Mouse (Mus musculus) intestine, embryonic 14.5 days (tissue): ENCODE results near the gene Med12l. TPM values are rescaled to one million over a fixed set of nuclear protein-coding genes. Genes with fewer than 3 reads are reported as not detected.
"Not testable (repeated sequence)": the region's sequence is repeated elsewhere in the genome, so short reads cannot be mapped to it uniquely, and the experiment has no call there.

Experiments used
- ATAC-seq: fragments of 200-750 bp; cut with Nextera tagmentation; replicated peaks from 2 replicates; pipeline ENCODE4 v1.8.0; 2017; ENCODE audit warnings: low read depth, moderate number of reproducible peaks, moderate TSS enrichment, moderate library complexity; ENCODE audit not compliant: low FRiP score, low TSS enrichment
- DNase-seq: peaks from one replicate; pipeline ENCODE4 v3.0.0-alpha.2; 2018; ENCODE audit warnings: low spot score
- H3K27ac ChIP-seq: fragments of 300-500 bp; sonication (generic); 2 replicates; pipeline ENCODE4 v1.5.1; 2014; ENCODE audit warnings: low read depth, mild to moderate bottlenecking, control low read depth
- H3K27me3 ChIP-seq: fragments of 300-500 bp; sonication (generic); replicated peaks from 2 replicates; pipeline ENCODE4 v1.6.1; 2014; ENCODE audit warnings: low read length, control low read depth; ENCODE audit not compliant: control insufficient read depth, insufficient read depth
- H3K36me3 ChIP-seq: fragments of 300-500 bp; sonication (generic); 2 replicates; pipeline ENCODE4 v1.6.1; 2014; ENCODE audit warnings: low read length, control low read depth; ENCODE audit not compliant: control insufficient read depth, insufficient read depth
- H3K4me1 ChIP-seq: fragments of 300-500 bp; sonication (generic); replicated peaks from 2 replicates; pipeline ENCODE4 v1.6.1; 2014; ENCODE audit warnings: low read length, control low read depth, mixed read lengths; ENCODE audit not compliant: control insufficient read depth, insufficient read depth
- H3K4me2 ChIP-seq: fragments of 300-500 bp; sonication (generic); 2 replicates; pipeline ENCODE4 v1.6.1; 2014; ENCODE audit warnings: low read length
- H3K4me3 ChIP-seq: fragments of 300-500 bp; sonication (generic); 2 replicates; pipeline ENCODE4 v1.5.1; 2014; ENCODE audit warnings: low read depth, low read length, control low read depth, mixed read lengths
- H3K9ac ChIP-seq: fragments of 300-500 bp; sonication (generic); 2 replicates; pipeline ENCODE4 v1.6.1; 2014; ENCODE audit warnings: mild to moderate bottlenecking, low read length
- H3K9me3 ChIP-seq: fragments of 300-500 bp; sonication (generic); 2 replicates; pipeline ENCODE4 v1.6.1; 2016; ENCODE audit warnings: low read length, control low read depth; ENCODE audit not compliant: control insufficient read depth
- WGBS: fragments of 180-500 bp; shearing (Covaris S2); extraction: QIAGEN DNeasy Blood & Tissue Kit; methylation state at CpG from one replicate; pipeline ENCODE4 v1.1.7; 2014; 5-methylcytosine and 5-hydroxymethylcytosine counted together
- polyA plus RNA-seq: library from polyadenylated mRNA; unstranded; fragments of >200 nt; fragmentation: Nextera tagmentation; extraction: Ambion mirVana; gene quantifications from 2 replicates; pipeline ENCODE4 v1.2.1, GENCODE M21; 2014

The Med12l gene
- polyA plus RNA-seq, 1 experiment from 2014 or later = 2.4 TPM

DNA sequence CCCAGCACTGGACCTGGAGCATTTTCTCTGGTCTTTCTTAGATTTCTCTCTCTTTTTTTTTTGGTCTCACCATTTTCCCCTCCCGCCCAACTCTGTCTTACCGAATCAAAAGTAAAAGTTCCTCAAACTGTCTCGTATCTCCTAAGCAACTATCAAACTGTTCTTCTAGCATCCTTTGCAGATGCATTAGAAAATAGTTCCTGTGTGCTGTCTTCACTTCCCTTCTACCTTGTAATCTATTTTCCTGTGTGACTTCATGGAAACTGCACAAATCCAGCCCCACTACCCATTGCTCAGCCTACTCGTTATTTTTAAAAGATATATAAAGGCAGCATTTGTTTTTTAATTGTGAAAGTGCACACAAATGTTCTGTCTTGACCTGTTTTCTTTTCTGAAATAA is 126.3 kb downstream of the Med12l start:
- Histone ChIP-seq H3K4me3 (no peak overlapping the region), H3K4me1 (no peaks in the 10 kb centered on the region; the same call in 1 of the 2 replicates), H3K27ac (no peak overlapping the region), H3K27me3 (no peaks in the 10 kb centered on the region), H3K4me2 (no peak overlapping the region), H3K9ac (no peak overlapping the region), H3K36me3 (no peaks in the 10 kb centered on the region), H3K9me3 (no peaks in the 10 kb centered on the region)
- WGBS = 88% methylated on average over 4 of the region's 4 CpGs
- ATAC-seq = no peak
- no peak for DNase-seq

DNA sequence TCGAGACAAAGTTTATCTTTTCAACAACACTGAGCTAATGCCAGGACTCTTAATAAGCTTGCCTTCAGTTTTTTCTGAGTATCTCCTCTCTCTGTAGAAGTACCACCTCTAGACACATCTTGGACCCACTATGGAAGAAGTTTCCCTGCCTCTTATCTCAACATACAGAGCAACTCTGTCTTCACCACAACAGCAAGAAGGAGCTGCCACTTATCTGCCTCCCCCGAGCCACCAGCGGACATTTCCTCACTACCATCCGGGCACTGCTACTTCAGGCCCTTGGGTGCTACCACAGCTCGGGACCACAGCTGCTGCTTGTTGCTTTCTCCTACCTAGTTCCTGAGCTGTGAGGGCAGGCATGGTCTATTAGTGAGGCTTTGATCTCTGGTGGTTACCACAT is 127.6 kb downstream of the Med12l start:
- ATAC-seq (no peak), DNase-seq (no peak)
- Histone ChIP-seq H3K4me3 (no peak overlapping the region), H3K27me3 (no peaks in the 10 kb centered on the region), H3K4me1 (no peaks in the 10 kb centered on the region; the same call in 1 of the 2 replicates), H3K4me2 (no peak overlapping the region), H3K27ac (no peak overlapping the region), H3K36me3 (no peaks in the 10 kb centered on the region), H3K9ac (no peak overlapping the region), H3K9me3 (no peaks in the 10 kb centered on the region)
- WGBS = 75% methylated on average over 5 of the region's 5 CpGs

DNA sequence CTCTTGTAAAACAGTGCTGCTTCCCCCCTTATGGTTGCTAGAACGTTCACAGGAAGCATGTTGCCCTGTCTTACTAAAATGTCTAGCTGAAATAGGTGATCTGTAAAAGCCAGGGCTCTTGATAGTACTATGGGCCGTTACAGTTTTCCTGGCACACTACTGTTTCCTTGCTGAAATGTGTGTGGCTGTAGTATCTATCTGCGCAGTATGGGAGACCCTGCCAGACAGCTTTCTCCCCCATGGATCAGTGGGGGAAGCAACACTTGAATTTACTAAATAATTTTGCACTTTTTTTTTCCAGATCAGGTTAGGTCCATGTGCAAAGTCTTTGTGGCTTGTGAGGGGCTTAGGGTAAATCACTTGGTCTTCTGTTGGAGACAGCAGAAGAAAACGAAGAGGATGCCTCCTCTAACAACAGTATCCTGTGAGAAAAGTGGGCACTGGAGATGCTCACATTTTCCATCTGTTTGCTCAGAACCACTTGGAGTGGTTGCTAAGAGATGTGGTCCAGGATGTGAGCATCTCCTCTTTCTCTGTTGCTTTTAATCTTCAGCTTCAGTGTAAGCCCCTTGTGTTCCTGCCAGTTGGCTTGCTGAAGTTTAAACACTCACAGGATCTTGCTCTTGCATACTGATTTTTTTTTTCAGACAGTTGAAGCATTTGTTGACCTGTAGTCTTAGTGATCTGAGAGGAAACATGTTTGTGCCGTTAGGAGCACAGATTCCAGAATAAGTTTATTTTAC is 130.5 kb downstream of the Med12l start:
- WGBS = 63% methylated on average over 5 of the region's 5 CpGs
- Histone ChIP-seq H3K4me1 (no peaks in the 10 kb centered on the region; the same call in 1 of the 2 replicates), H3K27ac (no peak overlapping the region; the same call in 1 of the 2 replicates), H3K4me3 (no peak overlapping the region), H3K4me2 (no peak overlapping the region), H3K9ac (no peak overlapping the region), H3K27me3 (no peaks in the 10 kb centered on the region), H3K9me3 (no peaks in the 10 kb centered on the region), H3K36me3 (no peaks in the 10 kb centered on the region)
- ATAC-seq (no peak), DNase-seq (no peak)

GRCm38 (mm10) chr3:59138946-59139468 is 133.4 kb downstream of the Med12l start:
- Histone ChIP-seq H3K27ac (no peak overlapping the region), H3K27me3 (no peaks in the 10 kb centered on the region), H3K4me2 (no peak overlapping the region), H3K9me3 (no peaks in the 10 kb centered on the region), H3K36me3 (no peaks in the 10 kb centered on the region), H3K9ac (no peak overlapping the region), H3K4me1 (no peaks in the 10 kb centered on the region), H3K4me3 (no peak overlapping the region)
- ATAC-seq = no peak
- WGBS = 75% methylated on average over 12 of the region's 12 CpGs
- no peak for DNase-seq

DNA sequence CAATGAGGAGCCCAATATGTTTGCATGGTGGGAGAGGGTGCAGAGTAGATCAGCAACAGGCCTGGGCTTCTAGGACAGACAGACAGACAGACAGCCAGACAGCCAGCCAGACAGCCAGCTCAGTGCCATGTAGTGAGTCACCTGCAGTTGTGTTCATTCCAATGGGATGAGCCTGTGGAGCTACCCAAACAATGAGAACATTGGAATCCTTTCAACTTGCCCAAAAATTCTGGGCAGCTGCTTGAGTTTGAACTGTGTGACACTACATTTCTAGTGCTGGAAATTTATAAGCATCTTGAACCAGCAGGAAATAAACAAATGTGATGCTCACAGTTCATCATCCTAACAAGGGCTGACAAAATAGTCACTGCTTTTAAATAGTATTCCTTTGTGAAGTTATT is 134.0 kb downstream of the Med12l start:
- Histone ChIP-seq H3K4me2 (no peak overlapping the region), H3K9me3 (no peaks in the 10 kb centered on the region), H3K36me3 (no peaks in the 10 kb centered on the region), H3K4me1 (no peaks in the 10 kb centered on the region), H3K27me3 (no peaks in the 10 kb centered on the region), H3K9ac (no peak overlapping the region), H3K27ac (no peak overlapping the region), H3K4me3 (no peak overlapping the region)
- ATAC-seq = no peak
- DNase-seq = no peak

- H3K4me2 ChIP-seq = no peak overlapping the region
Measured at GRCm38 (mm10) chr3:59140115-59140514, 134.5 kb downstream of the Med12l start.

GRCm38 (mm10) chr3:59140941-59141340 is 135.3 kb downstream of the Med12l start:
- not testable (repeated sequence) for H3K4me3 ChIP-seq, H3K4me2 ChIP-seq, DNase-seq, H3K27me3 ChIP-seq, H3K27ac ChIP-seq, H3K9me3 ChIP-seq, H3K36me3 ChIP-seq, ATAC-seq, H3K9ac ChIP-seq, H3K4me1 ChIP-seq
- 90% methylated on average over 4 of the region's 4 CpGs for WGBS

More at GRCm38 (mm10) chr3:59140115-59140514, 134.5 kb downstream of the Med12l start:
- H3K4me3 ChIP-seq = no peak overlapping the region
- no peaks in the 10 kb centered on the region for H3K36me3 ChIP-seq
- no peaks in the 10 kb centered on the region for H3K9me3 ChIP-seq
- H3K27me3 ChIP-seq = no peaks in the 10 kb centered on the region
- 53% methylated on average over 2 of the region's 2 CpGs for WGBS
- H3K27ac ChIP-seq = no peak overlapping the region
- H3K9ac ChIP-seq = no peak overlapping the region
- no peak for DNase-seq
- H3K4me1 ChIP-seq = no peaks in the 10 kb centered on the region
- ATAC-seq = no peak

GRCm38 (mm10) chr3:59141507-59142305 is 136.1 kb downstream of the Med12l start:
- H3K4me1 ChIP-seq = no peaks in the 10 kb centered on the region
- no peaks in the 10 kb centered on the region for H3K36me3 ChIP-seq
- H3K9ac ChIP-seq = no peak overlapping the region
- no peak for ATAC-seq
- WGBS = 68% methylated on average over 8 of the region's 8 CpGs
- no peak overlapping the region for H3K4me2 ChIP-seq
- no peak overlapping the region for H3K27ac ChIP-seq
- no peak for DNase-seq
- H3K27me3 ChIP-seq = no peaks in the 10 kb centered on the region
- H3K9me3 ChIP-seq = no peaks in the 10 kb centered on the region
- H3K4me3 ChIP-seq = no peak overlapping the region
